Mouse (Mus musculus): Measurements from ENCODE around the gene Fam107b. TPM values are rescaled to one million over a fixed set of nuclear protein-coding genes. Genes with fewer than 3 reads are reported as not detected.

The Fam107b gene
- total RNA-seq, 1 experiment = 15.0 TPM

GRCm38 (mm10) chr2:3710521-3710920 is 140.2 kb downstream of the Fam107b start:
- Histone ChIP-seq H3K9ac (ENCODE audit: insufficient read depth, low read depth, low read length, poor library complexity, severe bottlenecking) (no peak overlapping the region), H3K4me1 (ENCODE audit: control insufficient read depth in 2 of 2, insufficient read depth in 2 of 2, low read length in 2 of 2, poor library complexity in 1 of 2) (peaks cover 2 to 4% of the 10 kb centered on the region in 2 experiments; a peak in 2 of 4 replicates), H3K36me3 (ENCODE audit: control insufficient read depth, insufficient read depth, low read length, poor library complexity, severe bottlenecking) (no peaks in the 10 kb centered on the region), H3K27ac (ENCODE audit: insufficient read depth, low read depth, low read length, poor library complexity, severe bottlenecking) (no peak overlapping the region), H3K4me3 (ENCODE audit: insufficient read depth in 1 of 2, low read depth in 1 of 2, low read length in 2 of 2, poor library complexity in 1 of 2, severe bottlenecking in 1 of 2) (no peak overlapping the region), H3K9me3 (ENCODE audit: control insufficient read depth, insufficient read depth, low read depth, low read length) (no peaks in the 10 kb centered on the region)
- in situ Hi-C loops (cut with MboI; ENCODE audit: low sequenced_read_pairs in 2 of 2, unreplicated experiment in 2 of 2) = no loop called here
- TF ChIP-seq ZC3H11A (IDR thresholded peaks at IDR 0.05; ENCODE audit: borderline replicate concordance, low read depth, low read length) = no peak
- no peak for TF ChIP-seq CHD2 (IDR thresholded peaks at IDR 0.05; ENCODE audit: low read depth, low read length)
- TF ChIP-seq MAFK (IDR thresholded peaks at IDR 0.05; ENCODE audit: insufficient read depth, low read depth, low read length) = no peak
- TF ChIP-seq HCFC1 (IDR thresholded peaks at IDR 0.05; ENCODE audit: borderline replicate concordance, insufficient read depth, low read length) = no peak
- no peak for TF ChIP-seq ZNF384 (IDR thresholded peaks at IDR 0.05; ENCODE audit: low read depth, low read length)
- DNase-seq (ENCODE audit: low read depth, low spot score) = no peak

- peaks cover 2 to 4% of the 10 kb centered on the region in 2 experiments; a peak in 2 of 4 replicates for H3K4me1 ChIP-seq (ENCODE audit: control insufficient read depth in 2 of 2, insufficient read depth in 2 of 2, low read length in 2 of 2, poor library complexity in 1 of 2)
- in situ Hi-C loops (cut with MboI; ENCODE audit: low sequenced_read_pairs in 2 of 2, unreplicated experiment in 2 of 2) = no loop called here
- TF ChIP-seq CHD2 (IDR thresholded peaks at IDR 0.05; ENCODE audit: low read depth, low read length) (no peak), ZNF384 (IDR thresholded peaks at IDR 0.05; ENCODE audit: low read depth, low read length) (peak; percentile 83)
- no peaks in the 10 kb centered on the region for H3K36me3 ChIP-seq (ENCODE audit: control insufficient read depth, insufficient read depth, low read length, poor library complexity, severe bottlenecking)
- no peak overlapping the region for H3K9ac ChIP-seq (ENCODE audit: insufficient read depth, low read depth, low read length, poor library complexity, severe bottlenecking)
- H3K4me3 ChIP-seq (ENCODE audit: insufficient read depth in 1 of 2, low read depth in 1 of 2, low read length in 2 of 2, poor library complexity in 1 of 2, severe bottlenecking in 1 of 2) = no peak overlapping the region
- DNase-seq (ENCODE audit: low read depth, low spot score) = no peak
- H3K9me3 ChIP-seq (ENCODE audit: control insufficient read depth, insufficient read depth, low read depth, low read length) = no peaks in the 10 kb centered on the region
- no peak overlapping the region for H3K27ac ChIP-seq (ENCODE audit: insufficient read depth, low read depth, low read length, poor library complexity, severe bottlenecking)
Observed at GRCm38 (mm10) chr2:3712369-3713042, 142.2 kb downstream of the Fam107b start.

- peaks cover 2 to 4% of the 10 kb centered on the region in 2 experiments; a peak in 2 of 4 replicates for H3K4me1 ChIP-seq (ENCODE audit: control insufficient read depth in 2 of 2, insufficient read depth in 2 of 2, low read length in 2 of 2, poor library complexity in 1 of 2)
- TF ChIP-seq MAFK (IDR thresholded peaks at IDR 0.05; ENCODE audit: insufficient read depth, low read depth, low read length) = peak; percentile 62
- no peak for TF ChIP-seq CHD2 (IDR thresholded peaks at IDR 0.05; ENCODE audit: low read depth, low read length)
- H3K9me3 ChIP-seq (ENCODE audit: control insufficient read depth, insufficient read depth, low read depth, low read length) = no peaks in the 10 kb centered on the region
- H3K4me3 ChIP-seq (ENCODE audit: insufficient read depth in 1 of 2, low read depth in 1 of 2, low read length in 2 of 2, poor library complexity in 1 of 2, severe bottlenecking in 1 of 2) = peak overlapping the region; percentile 81 to 89
- peak overlapping the region; percentile 60 for H3K9ac ChIP-seq (ENCODE audit: insufficient read depth, low read depth, low read length, poor library complexity, severe bottlenecking)
- no peaks in the 10 kb centered on the region for H3K36me3 ChIP-seq (ENCODE audit: control insufficient read depth, insufficient read depth, low read length, poor library complexity, severe bottlenecking)
- H3K27ac ChIP-seq (ENCODE audit: insufficient read depth, low read depth, low read length, poor library complexity, severe bottlenecking) = no peak overlapping the region
- in situ Hi-C loops (cut with MboI; ENCODE audit: low sequenced_read_pairs in 2 of 2, unreplicated experiment in 2 of 2) = no loop called here
- DNase-seq (ENCODE audit: low read depth, low spot score) = peak; percentile 91
Observed at GRCm38 (mm10) chr2:3713212-3713681, 143.0 kb downstream of the Fam107b start.

- Histone ChIP-seq H3K9me3 (ENCODE audit: control insufficient read depth, insufficient read depth, low read depth, low read length) (no peaks in the 10 kb centered on the region), H3K4me3 (ENCODE audit: insufficient read depth in 1 of 2, low read depth in 1 of 2, low read length in 2 of 2, poor library complexity in 1 of 2, severe bottlenecking in 1 of 2) (peak overlapping the region; percentile 81 to 89), H3K4me1 (ENCODE audit: control insufficient read depth in 2 of 2, insufficient read depth in 2 of 2, low read length in 2 of 2, poor library complexity in 1 of 2) (peaks cover 2 to 4% of the 10 kb centered on the region in 2 experiments; a peak in 2 of 4 replicates), H3K27ac (ENCODE audit: insufficient read depth, low read depth, low read length, poor library complexity, severe bottlenecking) (no peak overlapping the region), H3K9ac (ENCODE audit: insufficient read depth, low read depth, low read length, poor library complexity, severe bottlenecking) (peak overlapping the region; percentile 60), H3K36me3 (ENCODE audit: control insufficient read depth, insufficient read depth, low read length, poor library complexity, severe bottlenecking) (no peaks in the 10 kb centered on the region)
- in situ Hi-C loops (cut with MboI; ENCODE audit: low sequenced_read_pairs in 2 of 2, unreplicated experiment in 2 of 2) = no loop called here
- TF ChIP-seq ZC3H11A (IDR thresholded peaks at IDR 0.05; ENCODE audit: borderline replicate concordance, low read depth, low read length) (no peak), HCFC1 (IDR thresholded peaks at IDR 0.05; ENCODE audit: borderline replicate concordance, insufficient read depth, low read length) (no peak), MAFK (IDR thresholded peaks at IDR 0.05; ENCODE audit: insufficient read depth, low read depth, low read length) (no peak), CHD2 (IDR thresholded peaks at IDR 0.05; ENCODE audit: low read depth, low read length) (no peak), ZNF384 (IDR thresholded peaks at IDR 0.05; ENCODE audit: low read depth, low read length) (no peak)
- no peak for DNase-seq (ENCODE audit: low read depth, low spot score)
Observed at GRCm38 (mm10) chr2:3713682-3714361, 143.5 kb downstream of the Fam107b start.
